Mouse (Mus musculus) bone marrow macrophage, adult 2 months (primary cell): ENCODE measurements around the gene Atg101. TPM values are rescaled to one million over a fixed set of nuclear protein-coding genes. Genes with fewer than 3 reads are reported as not detected.

Experiments used
- H3K27ac ChIP-seq: 2 replicates; pipeline ENCODE4 v1.5.1; 2012; ENCODE audit warnings: low read depth, low read length; ENCODE audit not compliant: insufficient read depth
- H3K4me1 ChIP-seq: 2 replicates; pipeline ENCODE4 v1.6.1; 2012; ENCODE audit warnings: low read length; ENCODE audit not compliant: control insufficient read depth, insufficient read depth
- H3K4me3 ChIP-seq: 2 replicates; pipeline ENCODE4 v1.5.1; 2012; ENCODE audit warnings: mild to moderate bottlenecking, low read length, moderate library complexity; ENCODE audit not compliant: insufficient read depth
- CTCF ChIP-seq: IDR thresholded peaks from 2 replicates; pipeline ENCODE4 v1.5.1; 2012; ENCODE audit warnings: low read depth, mild to moderate bottlenecking, low read length, moderate library complexity
- POLR2A ChIP-seq: IDR thresholded peaks from 2 replicates; pipeline ENCODE4 v1.6.1; 2012; ENCODE audit warnings: mild to moderate bottlenecking, low read depth, low read length, borderline replicate concordance
- polyA plus RNA-seq: library from polyadenylated mRNA; stranded (reverse); fragments of >200 nt; gene quantifications from 2 replicates; pipeline ENCODE4 v1.2.4, GENCODE M21; 2012; ENCODE audit not compliant: missing spikeins, insufficient read depth, insufficient read length

Atg101 gene
- polyA plus RNA-seq, 1 experiment: 36.4 TPM

GRCm38 (mm10) chr15:101279430-101279999 lies 4.6 kb upstream of the Atg101 start:
- no peak for TF ChIP-seq POLR2A
- TF ChIP-seq CTCF: no peak
- Histone ChIP-seq H3K4me3 (no peak overlapping the region), H3K4me1 (peaks cover 8% of the 10 kb centered on the region; the same call in 1 of the 2 replicates), H3K27ac (no peak overlapping the region)

DNA sequence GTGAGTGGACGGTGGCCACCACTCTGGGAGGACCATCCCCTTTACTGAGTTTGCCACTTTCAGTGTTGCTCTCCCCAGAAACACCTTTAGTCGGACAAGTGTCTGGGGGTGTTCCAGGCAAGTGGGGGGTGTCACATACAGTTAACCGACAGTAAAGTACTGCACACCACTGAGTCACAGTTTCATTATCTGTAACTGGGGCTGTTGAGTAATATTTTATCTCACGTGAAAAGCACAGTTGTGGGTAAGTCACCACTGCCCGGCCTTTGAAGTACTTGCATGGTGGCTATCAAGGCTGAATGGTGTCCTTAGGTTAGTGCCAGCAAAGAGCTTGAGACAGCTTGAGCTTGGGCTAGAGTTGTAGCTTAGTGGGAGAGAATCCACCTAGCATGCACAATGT lies 1.6 kb upstream of the Atg101 start:
- TF ChIP-seq POLR2A (no peak), CTCF (no peak)
- H3K4me3 ChIP-seq: no peak overlapping the region
- peaks cover 9% of the 10 kb centered on the region; the same call in 1 of the 2 replicates for H3K4me1 ChIP-seq
- no peak overlapping the region for H3K27ac ChIP-seq

DNA sequence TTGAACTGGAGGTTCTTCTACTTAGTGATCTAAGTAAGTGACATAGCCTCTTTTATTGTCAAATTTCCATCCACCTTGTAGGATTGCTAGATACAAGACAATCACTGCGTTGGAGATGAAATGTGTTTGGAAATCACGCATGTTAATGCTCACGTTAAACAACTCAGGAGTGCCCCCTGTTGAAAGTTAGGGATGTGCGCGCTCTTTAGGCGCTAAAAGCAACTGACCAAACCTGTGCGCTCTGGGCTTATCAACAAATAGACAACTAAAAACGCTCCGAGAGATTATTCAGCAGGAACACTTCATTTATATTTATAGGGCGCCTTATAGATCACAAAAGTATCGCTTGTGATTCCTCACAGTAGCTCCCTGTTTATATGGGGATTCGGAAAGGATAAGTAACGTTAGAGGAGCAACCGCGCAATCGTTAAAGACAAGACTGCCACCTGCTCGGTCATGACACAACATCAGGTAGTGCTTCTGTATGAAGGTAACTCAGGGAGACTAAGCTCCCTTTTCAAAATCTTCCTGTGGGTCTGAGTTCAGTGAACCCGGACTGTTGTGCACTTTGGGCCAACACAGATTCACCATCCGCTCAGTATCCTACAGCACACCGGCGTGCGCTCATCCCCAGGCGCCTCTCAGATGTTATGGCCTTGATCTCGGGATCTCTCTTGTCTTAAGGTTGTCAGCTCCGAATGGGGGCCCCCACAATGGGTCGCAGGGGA lies 725 bp upstream of the Atg101 start:
- Histone ChIP-seq H3K27ac (peak overlapping the region; percentile 20), H3K4me1 (peaks cover 9% of the 10 kb centered on the region; the same call in 1 of the 2 replicates), H3K4me3 (peak overlapping the region; percentile 81)
- TF ChIP-seq POLR2A (no peak), CTCF (0 out of 2 replicates have a peak, but pooled peaks have one; percentile 16)

DNA sequence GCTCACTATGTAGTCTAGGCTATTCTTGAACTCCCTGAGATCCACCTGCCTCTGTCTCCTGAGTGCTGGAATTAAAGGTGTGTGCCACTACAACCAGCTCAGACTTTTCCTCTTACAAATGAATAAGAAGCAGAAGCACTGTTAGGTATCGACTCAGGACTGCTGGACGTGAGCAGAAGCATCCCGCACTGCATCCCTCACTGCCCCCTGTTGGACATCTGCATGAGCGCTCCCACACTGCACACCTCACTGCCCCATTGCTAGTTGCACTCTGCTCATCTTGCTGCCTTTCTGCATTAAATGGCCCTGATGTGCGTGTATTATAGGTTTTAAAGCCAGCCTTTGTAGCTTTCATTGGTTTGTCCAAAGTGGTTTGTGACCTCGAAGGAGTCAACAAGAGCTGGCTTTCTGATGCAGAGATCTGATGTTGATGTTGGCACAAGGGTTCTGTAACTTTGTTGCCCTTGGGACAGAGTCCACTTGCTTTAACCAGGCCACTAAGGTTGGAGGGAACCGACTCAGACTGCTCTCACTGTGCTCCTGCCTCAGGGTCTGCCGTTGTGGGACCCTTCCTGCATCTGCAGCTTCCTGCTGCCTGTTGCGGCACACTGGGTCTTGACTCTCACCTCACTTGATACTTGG lies 2.2 kb downstream of the Atg101 start:
- Histone ChIP-seq H3K4me1 (peaks cover 9% of the 10 kb centered on the region; the same call in 1 of the 2 replicates), H3K27ac (no peak overlapping the region), H3K4me3 (no peak overlapping the region)
- TF ChIP-seq POLR2A (no peak), CTCF (peak; percentile 35)

- Histone ChIP-seq H3K4me1 (peaks cover 9% of the 10 kb centered on the region; the same call in 1 of the 2 replicates), H3K27ac (no peak overlapping the region), H3K4me3 (no peak overlapping the region)
- TF ChIP-seq CTCF (no peak), POLR2A (no peak)
Observed at GRCm38 (mm10) chr15:101287361-101287760, 3.3 kb downstream of the Atg101 start.

DNA sequence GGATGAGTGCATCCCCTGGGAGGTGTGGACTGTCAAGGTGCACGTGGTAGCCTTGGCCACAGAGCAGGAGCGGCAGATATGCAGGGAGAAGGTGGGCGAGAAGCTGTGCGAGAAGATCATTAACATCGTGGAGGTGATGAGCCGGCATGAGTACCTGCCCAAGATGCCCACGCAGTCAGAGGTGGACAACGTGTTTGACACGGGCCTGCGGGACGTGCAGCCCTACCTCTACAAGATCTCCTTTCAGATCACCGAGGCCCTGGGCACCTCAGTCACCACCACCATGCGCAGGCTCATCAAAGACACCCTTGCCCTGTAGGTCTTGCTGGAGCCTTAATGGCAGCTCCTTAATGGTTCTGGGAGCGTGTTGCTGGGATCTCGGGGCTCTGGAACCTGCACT lies 6.3 kb downstream of the Atg101 start:
- Histone ChIP-seq H3K4me3 (no peak overlapping the region), H3K4me1 (peaks cover under 1% of the 10 kb centered on the region; the same call in 1 of the 2 replicates), H3K27ac (no peak overlapping the region)
- TF ChIP-seq CTCF (no peak), POLR2A (no peak)

DNA sequence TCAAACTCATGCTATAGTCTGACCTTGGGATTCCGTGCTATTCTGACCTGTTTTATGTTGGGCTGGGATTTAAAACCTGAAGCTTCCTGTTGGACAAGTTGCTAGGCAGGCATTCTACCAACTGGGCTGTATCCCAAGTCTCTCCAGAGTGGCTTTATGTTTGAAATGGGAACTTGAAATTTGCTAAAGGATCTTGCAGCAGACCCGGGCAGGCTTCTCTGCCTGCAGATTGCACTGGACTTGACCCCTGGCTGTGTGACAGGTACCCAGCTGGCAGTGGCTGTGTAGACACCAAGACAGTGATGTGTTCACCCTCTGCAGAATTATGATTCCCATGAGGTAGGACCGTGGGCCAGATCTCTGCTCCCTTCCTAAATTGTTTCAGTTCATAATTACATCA lies 7.9 kb downstream of the Atg101 start:
- H3K27ac ChIP-seq: no peak overlapping the region
- H3K4me3 ChIP-seq: no peak overlapping the region
- TF ChIP-seq CTCF: no peak
- TF ChIP-seq POLR2A: no peak
- H3K4me1 ChIP-seq: no peaks in the 10 kb centered on the region

DNA sequence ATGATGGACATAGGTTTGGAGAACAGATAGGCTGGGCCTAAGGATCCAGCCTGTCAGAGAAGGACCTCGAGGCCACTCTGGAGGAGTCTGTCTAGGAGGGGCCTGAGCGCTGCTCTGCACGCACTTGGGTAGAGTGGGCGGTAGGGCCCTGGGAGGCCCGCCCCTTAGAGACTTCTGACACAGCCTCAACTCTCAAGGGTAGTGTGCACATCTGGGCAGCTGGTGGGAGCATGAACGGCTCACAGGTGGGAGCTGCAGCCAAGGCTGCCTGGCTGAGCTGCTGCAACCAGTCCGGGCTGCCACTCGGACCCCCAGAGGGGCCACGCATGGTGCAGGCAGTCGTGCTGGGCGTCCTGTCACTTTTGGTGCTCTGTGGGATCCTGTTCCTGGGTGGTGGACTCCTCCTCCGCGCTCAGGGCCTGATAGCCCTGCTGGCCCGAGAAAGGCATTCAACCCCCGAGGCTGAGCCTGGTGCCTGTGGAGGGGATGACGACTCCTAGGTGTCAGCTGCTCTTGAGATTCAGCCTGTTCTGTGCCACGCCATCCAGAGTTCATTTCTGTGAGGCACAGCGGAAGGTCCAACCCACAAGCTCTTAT lies 9.1 kb downstream of the Atg101 start, which contains the start of gene 6030408B16Rik:
6030408B16Rik (plus strand) TSS at position 188 of the 597 bp plus-strand sequence.
- H3K27ac ChIP-seq: no peak within 1 kb of the TSS

GRCm38 (mm10) chr15:101294028-101294894 lies 10.2 kb downstream of the Atg101 start:
- Histone ChIP-seq H3K4me3 (no peak overlapping the region), H3K27ac (no peak overlapping the region), H3K4me1 (peaks cover 14% of the 10 kb centered on the region)
- TF ChIP-seq POLR2A (no peak), CTCF (no peak)

More for the DNA sequence above, 9.1 kb downstream of the Atg101 start, which contains the start of gene 6030408B16Rik:
- Histone ChIP-seq H3K4me3 (no peak within 1 kb of the TSS), H3K4me1 (peaks cover 7% of the 10 kb centered on the region)
- no peak for TF ChIP-seq POLR2A
- no peak for TF ChIP-seq CTCF

- Histone ChIP-seq H3K4me3 (no peak overlapping the region), H3K4me1 (peaks cover 18% of the 10 kb centered on the region), H3K27ac (no peak overlapping the region)
- TF ChIP-seq POLR2A (no peak), CTCF (no peak)
Observed at GRCm38 (mm10) chr15:101295106-101295505, 11.0 kb downstream of the Atg101 start.
